Mouse (Mus musculus) retina, embryonic 14.5 days (tissue): ENCODE measurements at regions not wholly inside any gene's neighbourhood (a gene's known extent, or its start where the extent isn't known, plus 50 kb on each side); places are given as distances from the start of the nearest gene placed in this dataset.

Experiments used
- DNase-seq: peaks from one replicate; pipeline ENCODE4 v3.0.0-alpha.2; 2015; ENCODE audit warnings: low spot score

- DNase-seq: no peak
Measured at GRCm38 (mm10) chr11:31282136-31282535, 87.7 kb downstream of the Stc2 start.

GRCm38 (mm10) chr11:31248467-31248866, 66.2 kb upstream of the Gm17332 start:
- peak; percentile 89 for DNase-seq
